Mouse (Mus musculus): Measurements from ENCODE around the gene Olfr323.

GRCm38 (mm10) chr11:58626146-58626545 lies 4.2 kb downstream of the Olfr323 start:
- no peak for TF ChIP-seq CTCF (IDR thresholded peaks at IDR 0.05; ENCODE audit: extremely low read depth, insufficient read depth, insufficient read length, insufficient replicate concordance)
- no peak for TF ChIP-seq POLR2A (IDR thresholded peaks at IDR 0.05; ENCODE audit: low read depth, low read length)

Data from spleen, adult 2 months (tissue).